Mouse (Mus musculus) E14TG2a.4 (cell line): ENCODE results near the gene Lin52.
A peak's percentile ranks its signal among the peaks of the same experiment; 100 is the strongest.

Experiments
- CTCF ChIP-seq: conservative IDR thresholded peaks from 2 replicates; pipeline ENCODE4 v1.5.1; 2014; ENCODE audit warnings: low read length
- NANOG ChIP-seq: IDR thresholded peaks from 2 replicates; pipeline ENCODE4 v1.6.1; 2014; ENCODE audit warnings: borderline replicate concordance, low read length, mixed read lengths
- POU5F1 ChIP-seq: IDR thresholded peaks from 2 replicates; pipeline ENCODE4 v1.6.1; 2014; ENCODE audit warnings: low read length, borderline replicate concordance

GRCm38 (mm10) chr12:84546577-84547085 lies 95.4 kb downstream of the Lin52 start:
- TF ChIP-seq CTCF (0 out of 2 replicates have a peak, but pooled peaks have one; percentile 5), POU5F1 (no peak), NANOG (no peak)
